Mouse (Mus musculus) thymus, postnatal 14 days (tissue): ENCODE data around the gene Napa.

Source experiments
- DNase-seq: peaks from one replicate; pipeline ENCODE4 v3.0.0; 2021

Gene Napa

GRCm38 (mm10) chr7:16133691-16134090 is 35.4 kb downstream of the Napa start:
- no peak for DNase-seq

GRCm38 (mm10) chr7:16134951-16135392 is 36.7 kb downstream of the Napa start:
- DNase-seq = no peak

GRCm38 (mm10) chr7:16146489-16147410 is 48.5 kb downstream of the Napa start:
- no peak for DNase-seq

GRCm38 (mm10) chr7:16147643-16148042 is 49.4 kb downstream of the Napa start:
- DNase-seq = peak; percentile 58

GRCm38 (mm10) chr7:16149241-16149640 is 51.0 kb downstream of the Napa start:
- no peak for DNase-seq

GRCm38 (mm10) chr7:16150191-16151145 is 52.2 kb downstream of the Napa start:
- no peak for DNase-seq

- peak; percentile 55 for DNase-seq
Measured at GRCm38 (mm10) chr7:16153522-16153921, 55.3 kb downstream of the Napa start.

GRCm38 (mm10) chr7:16155132-16155872 is 57.0 kb downstream of the Napa start:
- DNase-seq = no peak

GRCm38 (mm10) chr7:16156105-16156714 is 58.0 kb downstream of the Napa start:
- DNase-seq = no peak

- no peak for DNase-seq
Measured at GRCm38 (mm10) chr7:16158735-16159134, 60.5 kb downstream of the Napa start.

GRCm38 (mm10) chr7:16160702-16161101 is 62.4 kb downstream of the Napa start:
- DNase-seq = no peak

GRCm38 (mm10) chr7:16161302-16161701 is 63.0 kb downstream of the Napa start:
- DNase-seq = no peak

GRCm38 (mm10) chr7:16162036-16162435 is 63.8 kb downstream of the Napa start:
- DNase-seq = no peak
